Mouse (Mus musculus) forebrain, embryonic 13.5 days (tissue): ENCODE measurements around the gene Hdhd3. TPM values are rescaled to one million over a fixed set of nuclear protein-coding genes. Genes with fewer than 3 reads are reported as not detected.

Source experiments
- ATAC-seq: fragments of 200-750 bp; cut with Nextera tagmentation; 2 replicates; pipeline ENCODE4 v1.8.0; 2017
- H3K27ac ChIP-seq: fragments of 300-500 bp; sonication (generic); 2 replicates; pipeline ENCODE4 v1.5.1; 2015; ENCODE audit warnings: inconsistent platforms, mild to moderate bottlenecking, moderate library complexity
- H3K27me3 ChIP-seq: fragments of 300-500 bp; sonication (generic); 2 replicates; pipeline ENCODE4 v1.6.1; 2015; ENCODE audit warnings: mild to moderate bottlenecking, inconsistent platforms
- H3K36me3 ChIP-seq: fragments of 300-500 bp; sonication (generic); 2 replicates; pipeline ENCODE4 v1.6.1; 2015; ENCODE audit warnings: mild to moderate bottlenecking, inconsistent platforms; ENCODE audit not compliant: poor library complexity, severe bottlenecking
- H3K4me1 ChIP-seq: fragments of 300-500 bp; sonication (generic); 2 replicates; pipeline ENCODE4 v1.6.1; 2015; ENCODE audit warnings: inconsistent platforms
- H3K4me2 ChIP-seq: fragments of 300-500 bp; sonication (generic); 2 replicates; pipeline ENCODE4 v1.6.1; 2015; ENCODE audit warnings: inconsistent platforms, mild to moderate bottlenecking, moderate library complexity
- H3K4me3 ChIP-seq: fragments of 300-500 bp; sonication (generic); 2 replicates; pipeline ENCODE4 v1.5.1; 2015; ENCODE audit warnings: mild to moderate bottlenecking, inconsistent platforms
- H3K9ac ChIP-seq: fragments of 300-500 bp; sonication (generic); 2 replicates; pipeline ENCODE4 v1.6.1; 2015; ENCODE audit warnings: mild to moderate bottlenecking, inconsistent platforms
- H3K9me3 ChIP-seq: fragments of 300-500 bp; sonication (generic); replicated peaks from 2 replicates; pipeline ENCODE4 v1.6.1; 2016; ENCODE audit warnings: inconsistent platforms
- WGBS: fragments of 180-500 bp; shearing (Covaris S2); methylation state at CpG from one replicate; pipeline ENCODE4 v1.1.7; 2015; 5-methylcytosine and 5-hydroxymethylcytosine counted together
- polyA plus RNA-seq: library from polyadenylated mRNA; unstranded; fragments of >200 nt; fragmentation: Nextera tagmentation; extraction: Ambion mirVana; gene quantifications from 2 replicates; pipeline ENCODE4 v1.2.1, GENCODE M21; 2015

Hdhd3 gene
- polyA plus RNA-seq, 1 experiment from 2014 or later, result 11.2 TPM

DNA sequence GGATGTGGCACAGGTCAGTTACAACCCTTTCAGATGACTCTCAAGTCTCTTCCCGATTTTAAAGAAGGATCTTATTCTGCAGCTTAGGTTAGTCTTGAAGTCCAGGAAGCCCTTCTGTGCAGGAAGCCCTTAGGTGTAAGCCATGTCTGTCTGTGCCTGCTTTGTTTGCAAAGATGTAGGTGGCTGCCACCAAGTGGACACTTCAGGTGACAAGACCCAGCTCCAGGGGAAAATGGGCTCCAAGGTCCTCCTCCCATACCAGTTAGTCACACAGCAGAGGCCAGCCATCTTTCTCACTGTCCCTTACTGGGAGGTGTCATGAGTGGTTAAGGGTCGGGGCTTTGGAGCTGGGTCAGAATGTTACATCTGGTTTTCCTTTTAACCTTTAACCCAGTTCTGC is 3.5 kb upstream of the Hdhd3 start:
- H3K4me3 ChIP-seq, result no peak overlapping the region
- 0 out of 2 replicates have a peak, but pooled peaks cover under 1% of the 10 kb centered on the region for H3K4me1 ChIP-seq
- H3K4me2 ChIP-seq, result no peak overlapping the region
- WGBS, result 73% methylated on average over 2 of the region's 2 CpGs
- ATAC-seq, result no peak
- H3K9ac ChIP-seq, result no peak overlapping the region
- H3K36me3 ChIP-seq, result peaks cover 49% of the 10 kb centered on the region
- no peaks in the 10 kb centered on the region for H3K9me3 ChIP-seq
- H3K27me3 ChIP-seq, result no peaks in the 10 kb centered on the region
- no peak overlapping the region for H3K27ac ChIP-seq

DNA sequence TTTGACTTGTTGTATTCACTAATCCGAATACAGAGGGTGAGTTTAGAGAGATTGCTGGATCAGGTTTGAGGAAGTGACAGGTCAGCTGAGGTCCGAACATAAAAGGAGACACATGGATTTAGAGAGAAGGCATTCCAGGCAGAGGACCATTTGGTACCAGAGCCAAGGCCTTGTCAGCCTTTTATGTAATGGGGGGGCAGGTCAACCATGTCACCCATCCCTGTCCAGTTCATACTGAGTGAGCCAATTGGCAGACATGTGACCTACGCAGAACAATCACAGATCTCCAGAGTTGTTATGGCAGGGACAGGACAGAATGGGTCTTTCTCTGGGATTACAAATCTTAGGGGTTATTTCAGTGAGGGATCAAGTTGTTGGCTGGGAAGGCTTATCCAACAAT is 2.7 kb upstream of the Hdhd3 start:
- 83% methylated on average over 3 of the region's 3 CpGs for whole genome bisulfite sequencing
- H3K27me3 ChIP-seq, result no peaks in the 10 kb centered on the region
- no peak overlapping the region for H3K4me3 ChIP-seq
- H3K27ac ChIP-seq, result no peak overlapping the region
- peaks cover 8% of the 10 kb centered on the region for H3K4me1 ChIP-seq
- no peaks in the 10 kb centered on the region for H3K9me3 ChIP-seq
- ATAC-seq, result no peak
- peaks cover 41% of the 10 kb centered on the region for H3K36me3 ChIP-seq
- no peak overlapping the region for H3K4me2 ChIP-seq
- no peak overlapping the region for H3K9ac ChIP-seq

DNA sequence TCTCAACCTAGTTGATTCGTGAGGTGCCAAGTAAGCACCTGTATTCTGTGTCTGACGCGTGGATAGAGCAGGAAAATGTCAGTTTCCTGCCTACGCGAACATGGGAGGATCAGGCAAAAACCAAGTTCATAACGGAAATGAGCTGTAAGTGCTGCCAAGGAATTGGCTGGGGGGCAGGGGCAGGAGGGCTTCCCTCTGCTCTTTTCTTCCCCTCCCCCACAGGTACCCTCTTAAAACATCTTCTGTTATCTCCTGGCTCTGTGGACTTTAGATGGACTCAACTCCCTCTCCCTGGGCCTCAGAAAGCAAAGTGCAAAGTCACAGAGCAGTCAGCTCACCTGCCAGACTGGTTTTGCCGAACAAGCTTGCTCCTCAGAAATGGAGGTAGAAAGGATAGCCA is 298 bp downstream of the Hdhd3 start:
- Histone ChIP-seq H3K4me1 (peaks cover 11% of the 10 kb centered on the region), H3K27ac (no peak overlapping the region), H3K4me2 (no peak overlapping the region), H3K4me3 (no peak overlapping the region), H3K36me3 (peaks cover 25% of the 10 kb centered on the region), H3K9ac (no peak overlapping the region), H3K9me3 (no peaks in the 10 kb centered on the region), H3K27me3 (no peaks in the 10 kb centered on the region)
- WGBS, result 76% methylated on average over 7 of the region's 7 CpGs
- ATAC-seq, result no peak

DNA sequence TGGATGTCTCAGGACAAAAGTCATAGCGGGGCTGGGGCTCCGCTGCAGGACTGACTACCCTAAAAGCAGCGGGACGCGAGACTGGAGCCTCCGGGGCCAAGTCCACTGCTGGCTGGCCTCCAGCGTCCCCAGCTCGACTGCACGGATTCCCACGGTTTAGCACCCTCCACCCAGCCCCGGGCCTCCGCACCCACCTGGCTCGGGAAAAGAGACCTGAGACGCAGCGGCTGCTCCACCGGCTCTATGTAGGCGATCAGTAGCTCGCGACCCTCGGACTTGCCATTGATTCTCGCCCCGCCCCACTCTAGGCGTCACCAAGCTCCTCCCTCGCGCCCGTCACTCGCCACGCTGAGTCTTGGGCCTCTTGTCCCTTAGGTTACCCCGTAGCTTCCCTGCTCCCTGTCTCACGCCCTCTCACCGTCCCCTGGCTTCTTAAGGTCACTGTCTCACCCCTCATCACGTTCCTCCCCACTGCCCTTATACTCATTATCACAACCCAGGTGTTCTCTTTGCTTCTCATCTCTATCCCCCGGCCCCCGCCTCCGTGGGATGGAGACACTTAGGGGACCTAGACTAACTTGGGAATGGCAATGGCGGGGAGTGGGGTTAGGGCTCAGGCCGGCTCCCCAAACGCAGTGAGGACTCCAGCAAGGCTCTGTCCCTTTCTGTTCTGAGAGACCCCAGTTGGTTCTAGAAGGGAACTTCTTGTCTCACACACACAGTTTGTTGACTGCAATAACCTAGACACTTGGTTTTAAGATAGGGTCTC is 1.1 kb downstream of the Hdhd3 start:
- 3% methylated on average over 38 of the region's 38 CpGs for WGBS
- Histone ChIP-seq H3K9me3 (no peaks in the 10 kb centered on the region), H3K36me3 (peaks cover 17% of the 10 kb centered on the region), H3K9ac (peak overlapping the region; percentile 84), H3K27me3 (no peaks in the 10 kb centered on the region), H3K27ac (no peak overlapping the region; the same call in 1 of the 2 replicates), H3K4me2 (peak overlapping the region; percentile 75), H3K4me1 (peaks cover 11% of the 10 kb centered on the region), H3K4me3 (peak overlapping the region; percentile 87)
- ATAC-seq, result peak; percentile 98

DNA sequence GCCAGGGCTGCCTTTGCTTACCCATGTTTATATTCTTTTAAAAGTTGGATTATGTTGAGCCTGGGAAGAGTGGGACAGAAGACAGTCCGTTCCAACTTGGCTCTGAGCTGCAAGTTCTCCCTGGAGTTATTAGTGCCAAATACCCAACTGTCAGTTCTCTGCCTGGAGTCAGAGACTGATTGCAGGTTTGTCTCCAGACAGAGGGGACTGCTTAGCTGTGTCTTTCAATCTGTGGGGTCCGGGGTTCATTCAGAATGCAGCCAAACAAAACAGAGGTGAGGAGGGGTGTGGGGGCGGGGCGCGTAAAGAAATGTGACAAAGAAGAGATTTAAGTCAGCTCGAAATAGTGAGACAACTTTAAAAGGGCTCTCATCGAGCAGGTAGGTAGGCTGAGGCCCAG is 1.7 kb downstream of the Hdhd3 start:
- no peak overlapping the region; the same call in 1 of the 2 replicates for H3K27ac ChIP-seq
- ATAC-seq, result no peak; the same call in 1 of the 2 replicates
- WGBS, result 1% methylated on average over 7 of the region's 7 CpGs
- peak overlapping the region; percentile 84 for H3K9ac ChIP-seq
- peak overlapping the region; percentile 75 for H3K4me2 ChIP-seq
- peaks cover 16% of the 10 kb centered on the region for H3K36me3 ChIP-seq
- no peaks in the 10 kb centered on the region for H3K9me3 ChIP-seq
- peak overlapping the region; percentile 87 for H3K4me3 ChIP-seq
- no peaks in the 10 kb centered on the region for H3K27me3 ChIP-seq
- H3K4me1 ChIP-seq, result peaks cover 11% of the 10 kb centered on the region

DNA sequence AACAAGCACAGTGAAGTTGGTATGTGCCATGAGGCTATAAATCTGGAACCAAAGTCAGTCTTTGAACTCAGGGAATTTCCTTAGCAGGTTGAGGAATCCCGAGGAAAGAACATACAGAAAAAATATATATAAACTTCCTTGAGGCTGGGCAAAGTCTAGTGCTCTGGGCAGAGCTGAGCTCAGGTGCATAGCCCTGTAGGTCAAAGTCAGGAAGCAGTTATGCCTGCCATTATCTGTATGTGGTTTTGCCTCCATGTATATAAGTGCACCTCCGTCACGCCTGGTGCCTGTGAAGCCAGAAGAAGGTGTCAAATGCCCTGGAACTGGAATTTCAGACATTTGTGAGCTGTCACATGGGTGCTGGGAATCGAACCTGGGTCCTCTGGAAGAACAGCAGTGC is 2.5 kb downstream of the Hdhd3 start:
- no peak overlapping the region for H3K4me3 ChIP-seq
- peaks cover 11% of the 10 kb centered on the region for H3K4me1 ChIP-seq
- no peak overlapping the region for H3K9ac ChIP-seq
- H3K4me2 ChIP-seq, result no peak overlapping the region
- WGBS, result 89% methylated on average over 4 of the region's 4 CpGs
- H3K27me3 ChIP-seq, result no peaks in the 10 kb centered on the region
- H3K27ac ChIP-seq, result no peak overlapping the region
- peaks cover 22% of the 10 kb centered on the region for H3K36me3 ChIP-seq
- no peaks in the 10 kb centered on the region for H3K9me3 ChIP-seq
- ATAC-seq, result no peak

DNA sequence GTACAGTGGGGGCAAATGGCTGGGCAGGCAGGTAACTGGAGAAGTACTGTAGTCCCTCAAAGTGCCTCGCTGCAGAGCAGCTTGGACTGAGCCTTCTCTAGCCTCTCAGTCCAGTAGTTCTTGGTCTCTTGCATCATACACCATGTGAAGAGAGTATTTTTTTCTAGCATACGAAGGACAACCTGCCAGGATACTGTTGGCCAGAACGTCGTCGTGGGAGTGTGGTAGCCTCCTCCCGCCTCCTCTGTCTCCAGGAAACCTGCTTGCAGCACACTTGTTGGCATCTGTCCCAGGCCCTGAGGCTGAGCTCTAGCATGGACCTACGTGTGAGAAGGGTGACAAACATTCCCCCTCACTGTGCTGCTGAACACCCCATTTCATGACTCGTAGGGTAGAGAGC is 6.5 kb downstream of the Hdhd3 start:
- Histone ChIP-seq H3K4me3 (no peak overlapping the region), H3K36me3 (peaks cover 22% of the 10 kb centered on the region), H3K9ac (no peak overlapping the region), H3K4me1 (peaks cover 11% of the 10 kb centered on the region), H3K27me3 (no peaks in the 10 kb centered on the region), H3K9me3 (no peaks in the 10 kb centered on the region), H3K27ac (no peak overlapping the region), H3K4me2 (no peak overlapping the region)
- WGBS, result 72% methylated on average over 8 of the region's 8 CpGs
- ATAC-seq, result no peak

DNA sequence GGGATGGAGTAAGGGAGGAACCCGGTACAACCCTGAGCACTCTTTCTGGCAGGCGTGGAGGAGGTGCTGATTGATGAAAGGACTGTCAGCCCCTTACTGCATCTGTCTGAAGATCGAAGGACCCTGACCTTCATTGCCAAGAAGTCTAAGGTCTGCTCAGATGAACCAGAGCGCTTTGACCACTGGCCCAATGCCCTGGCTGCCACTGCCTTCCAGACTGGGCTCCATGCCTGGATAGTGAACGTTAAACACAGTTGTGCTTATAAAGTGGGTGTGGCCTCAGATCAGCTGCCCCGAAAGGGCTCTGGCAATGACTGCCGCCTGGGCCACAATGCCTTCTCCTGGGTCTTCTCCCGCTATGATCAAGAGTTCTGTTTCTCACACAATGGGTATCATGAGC is 7.3 kb downstream of the Hdhd3 start:
- no peak for ATAC-seq
- Histone ChIP-seq H3K4me2 (no peak overlapping the region), H3K27ac (no peak overlapping the region), H3K4me3 (no peak overlapping the region), H3K4me1 (peaks cover 2% of the 10 kb centered on the region; the same call in 1 of the 2 replicates), H3K36me3 (peaks cover 22% of the 10 kb centered on the region), H3K9me3 (no peaks in the 10 kb centered on the region), H3K9ac (no peak overlapping the region), H3K27me3 (no peaks in the 10 kb centered on the region)
- WGBS, result 82% methylated on average over 8 of the region's 8 CpGs

DNA sequence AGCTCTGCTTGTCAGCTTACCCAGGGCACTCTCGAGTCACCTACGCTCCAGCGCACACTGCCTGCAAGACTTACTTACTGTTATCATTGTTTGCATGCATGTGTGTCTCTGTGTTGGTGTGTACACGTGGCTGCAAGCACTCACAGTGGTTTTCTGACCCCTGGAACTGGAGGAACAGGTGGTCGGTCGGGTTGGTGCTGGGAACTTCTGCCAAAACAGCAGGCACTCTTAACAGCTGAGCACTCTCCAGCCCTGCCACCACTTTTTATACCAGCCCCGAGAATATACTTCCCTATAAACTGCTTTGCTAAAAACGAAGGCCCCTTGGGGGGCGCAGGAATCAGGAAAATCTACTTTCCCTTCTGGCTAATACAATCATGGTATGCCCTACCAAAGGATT is 9.0 kb downstream of the Hdhd3 start:
- Histone ChIP-seq H3K4me3 (no peak overlapping the region), H3K36me3 (peaks cover 15% of the 10 kb centered on the region), H3K9ac (no peak overlapping the region), H3K9me3 (no peaks in the 10 kb centered on the region), H3K4me1 (no peaks in the 10 kb centered on the region), H3K27me3 (no peaks in the 10 kb centered on the region), H3K4me2 (no peak overlapping the region), H3K27ac (no peak overlapping the region)
- WGBS, result 71% methylated on average over 9 of the region's 9 CpGs
- no peak for ATAC-seq

DNA sequence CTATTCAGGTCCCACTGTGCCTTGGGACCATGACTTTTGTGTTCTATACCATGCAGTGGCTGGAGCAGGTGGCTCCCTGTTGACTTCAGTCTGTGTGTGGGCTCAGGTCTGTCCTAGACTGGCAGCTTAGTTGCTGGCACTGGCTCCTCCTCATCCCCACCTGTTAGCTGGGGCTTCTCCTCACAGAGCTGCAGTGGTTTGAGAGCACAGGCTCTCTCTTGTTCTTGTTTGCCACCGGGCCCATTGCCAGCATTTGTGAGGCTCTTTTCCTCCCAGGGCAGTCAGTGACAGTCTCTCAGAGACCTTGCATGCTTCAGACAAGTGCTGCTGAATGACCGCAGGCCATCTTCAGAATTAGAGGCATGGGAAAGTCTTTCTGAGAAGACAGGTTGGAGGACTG is 10.6 kb downstream of the Hdhd3 start:
- Histone ChIP-seq H3K27ac (no peak overlapping the region), H3K9ac (no peak overlapping the region), H3K27me3 (no peaks in the 10 kb centered on the region), H3K4me2 (no peak overlapping the region), H3K4me3 (no peak overlapping the region), H3K9me3 (no peaks in the 10 kb centered on the region), H3K4me1 (no peaks in the 10 kb centered on the region), H3K36me3 (peaks cover 8% of the 10 kb centered on the region; the same call in 1 of the 2 replicates)
- WGBS, result 76% methylated on average over 2 of the region's 2 CpGs
- no peak for ATAC-seq

DNA sequence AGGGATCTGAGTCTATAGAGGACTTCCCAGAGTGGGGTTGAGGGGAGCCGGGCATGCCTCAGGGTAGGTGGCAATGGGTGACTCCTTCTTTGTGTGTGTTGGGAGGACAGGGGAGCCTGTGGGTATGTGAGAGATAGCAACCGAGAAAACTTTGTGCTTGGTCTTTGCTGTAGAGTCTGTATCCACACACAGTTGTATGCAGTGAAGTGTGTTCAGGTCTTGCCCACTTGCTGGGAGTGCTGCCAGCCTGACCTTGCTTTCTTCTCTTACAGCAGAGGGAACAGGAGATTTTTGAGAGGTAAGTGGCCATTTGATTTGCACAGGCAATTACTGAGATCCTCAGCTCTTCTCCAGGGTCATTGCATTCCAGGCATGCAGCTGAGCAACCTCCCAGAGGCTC is 15.4 kb downstream of the Hdhd3 start:
- H3K27ac ChIP-seq, result no peak overlapping the region
- H3K27me3 ChIP-seq, result no peaks in the 10 kb centered on the region
- H3K9me3 ChIP-seq, result no peaks in the 10 kb centered on the region
- H3K4me3 ChIP-seq, result no peak overlapping the region
- H3K36me3 ChIP-seq, result no peaks in the 10 kb centered on the region
- H3K4me1 ChIP-seq, result no peaks in the 10 kb centered on the region
- 78% methylated on average over 2 of the region's 2 CpGs for WGBS
- no peak overlapping the region for H3K4me2 ChIP-seq
- no peak for ATAC-seq
- no peak overlapping the region for H3K9ac ChIP-seq

DNA sequence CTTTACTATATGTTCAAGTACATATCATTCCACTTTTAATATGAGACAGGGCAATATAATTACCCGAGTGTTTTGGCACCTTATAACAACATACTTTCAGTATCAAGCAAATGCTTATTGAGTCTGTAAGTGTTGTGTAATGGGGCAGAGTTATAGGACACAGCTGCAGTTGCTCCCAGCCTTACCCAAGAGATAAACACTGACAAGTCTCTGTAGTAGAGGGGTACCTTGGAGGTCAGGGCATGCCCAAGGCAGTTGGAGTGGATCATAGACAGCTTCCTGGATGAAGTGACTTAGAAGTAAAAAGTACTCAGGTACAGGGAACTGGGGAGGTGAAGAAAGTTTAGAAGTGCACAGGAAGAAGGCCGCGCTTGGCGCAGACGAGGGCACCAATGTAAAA is 16.1 kb downstream of the Hdhd3 start:
- no peak overlapping the region for H3K4me3 ChIP-seq
- 96% methylated on average over 5 of the region's 5 CpGs for WGBS
- H3K27ac ChIP-seq, result no peak overlapping the region
- no peak for ATAC-seq
- peaks cover 3% of the 10 kb centered on the region for H3K27me3 ChIP-seq
- H3K9ac ChIP-seq, result no peak overlapping the region
- no peaks in the 10 kb centered on the region for H3K9me3 ChIP-seq
- no peaks in the 10 kb centered on the region for H3K4me1 ChIP-seq
- H3K36me3 ChIP-seq, result no peaks in the 10 kb centered on the region
- H3K4me2 ChIP-seq, result no peak overlapping the region

DNA sequence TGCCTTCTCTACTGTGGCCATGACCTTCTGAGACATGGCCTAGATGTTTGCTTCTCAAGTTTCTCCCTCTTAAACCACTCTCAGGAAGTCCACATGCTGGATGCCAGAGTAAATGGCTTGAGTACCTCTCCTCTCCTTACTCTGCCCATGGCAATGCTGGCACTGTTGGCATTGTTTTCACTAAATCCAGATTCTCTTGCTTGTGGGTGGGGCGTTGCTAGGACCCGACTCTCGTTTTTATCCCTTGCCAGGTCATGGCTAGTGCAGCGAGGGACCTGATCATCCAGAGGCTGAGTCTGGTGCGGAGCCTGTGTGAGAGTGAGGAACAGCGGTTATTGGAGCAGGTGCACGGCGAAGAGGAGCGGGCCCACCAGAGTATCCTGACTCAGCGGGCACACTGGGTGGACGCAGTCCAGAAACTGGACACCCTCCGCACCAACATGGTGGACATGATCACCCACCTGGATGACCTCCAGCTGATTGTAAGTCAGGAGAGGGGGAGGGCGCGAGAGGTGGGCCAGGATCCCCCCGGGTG is 17.0 kb downstream of the Hdhd3 start:
- no peak overlapping the region for H3K27ac ChIP-seq
- peaks cover 12% of the 10 kb centered on the region for H3K27me3 ChIP-seq
- H3K36me3 ChIP-seq, result no peaks in the 10 kb centered on the region
- WGBS, result 89% methylated on average over 15 of the region's 15 CpGs
- no peaks in the 10 kb centered on the region for H3K9me3 ChIP-seq
- ATAC-seq, result no peak
- no peaks in the 10 kb centered on the region for H3K4me1 ChIP-seq
- H3K4me3 ChIP-seq, result no peak overlapping the region
- no peak overlapping the region for H3K9ac ChIP-seq
- no peak overlapping the region for H3K4me2 ChIP-seq
